Mouse (Mus musculus) ES-Bruce4 (cell line): ENCODE data around the gene Fam219b. TPM values are rescaled to one million over a fixed set of nuclear protein-coding genes. Genes with fewer than 3 reads are reported as not detected.

Experiments used
- H3K27ac ChIP-seq: 2 replicates; pipeline ENCODE4 v1.5.1; 2012; ENCODE audit warnings: low read length, inconsistent platforms; ENCODE audit not compliant: insufficient read depth
- H3K27me3 ChIP-seq: 2 replicates; pipeline ENCODE4 v1.6.1; 2012; ENCODE audit warnings: mild to moderate bottlenecking, low read length, inconsistent platforms; ENCODE audit not compliant: control insufficient read depth, poor library complexity, insufficient read depth, severe bottlenecking
- H3K36me3 ChIP-seq: 2 replicates; pipeline ENCODE4 v1.6.1; 2012; ENCODE audit warnings: inconsistent platforms, mild to moderate bottlenecking, low read length, moderate library complexity; ENCODE audit not compliant: control insufficient read depth, poor library complexity, insufficient read depth, severe bottlenecking
- H3K4me1 ChIP-seq: one replicate; pipeline ENCODE4 v1.8.1; 2011; ENCODE audit warnings: low read length; ENCODE audit not compliant: control insufficient read depth, insufficient read depth
- H3K4me3 ChIP-seq: 2 replicates; pipeline ENCODE4 v1.5.1; 2011; ENCODE audit warnings: low read depth, mild to moderate bottlenecking, low read length
- H3K9ac ChIP-seq: 2 replicates; pipeline ENCODE4 v1.6.1; 2012; ENCODE audit warnings: low read depth, mild to moderate bottlenecking, inconsistent platforms; ENCODE audit not compliant: poor library complexity, severe bottlenecking
- H3K9me3 ChIP-seq: replicated peaks from 2 replicates; pipeline ENCODE4 v1.6.1; 2012; ENCODE audit warnings: mild to moderate bottlenecking, low read length, inconsistent platforms; ENCODE audit not compliant: control insufficient read depth, poor library complexity, insufficient read depth, severe bottlenecking
- CTCF ChIP-seq: IDR thresholded peaks from one replicate; pipeline ENCODE4 v1.8.1; 2011; ENCODE audit warnings: low read depth, low read length
- EP300 ChIP-seq: IDR thresholded peaks from 2 replicates; pipeline ENCODE4 v1.6.1; 2011; ENCODE audit warnings: low read depth, low read length; ENCODE audit not compliant: insufficient read depth
- POLR2A ChIP-seq: IDR thresholded peaks from one replicate; pipeline ENCODE4 v1.8.1; 2011; ENCODE audit warnings: low read length; ENCODE audit not compliant: insufficient read depth
- polyA plus RNA-seq: library from polyadenylated mRNA; stranded (reverse); fragments of >200 nt; gene quantifications from 2 replicates; pipeline ENCODE4 v1.2.4, GENCODE M21; 2011; ENCODE audit warnings: low read depth; ENCODE audit not compliant: missing spikeins, insufficient read depth, insufficient read length

Fam219b gene
- polyA plus RNA-seq, 1 experiment: 9.0 TPM

- H3K9me3 ChIP-seq: no peaks in the 10 kb centered on the region
- no peaks in the 10 kb centered on the region for H3K27me3 ChIP-seq
- no peaks in the 10 kb centered on the region for H3K36me3 ChIP-seq
- no peak for TF ChIP-seq POLR2A
- peak overlapping the region; percentile 62 for H3K9ac ChIP-seq
- H3K27ac ChIP-seq: no peak overlapping the region
- H3K4me1 ChIP-seq: peaks cover 7% of the 10 kb centered on the region
- peak overlapping the region; percentile 39; the same call in 1 of the 2 replicates for H3K4me3 ChIP-seq
Measured at GRCm38 (mm10) chr9:57501452-57501851, 35.9 kb upstream of the Fam219b start.

GRCm38 (mm10) chr9:57501861-57502260, 35.5 kb upstream of the Fam219b start:
- Histone ChIP-seq H3K9ac (peak overlapping the region; percentile 62), H3K27ac (no peak overlapping the region), H3K4me3 (peak overlapping the region; percentile 39), H3K27me3 (no peaks in the 10 kb centered on the region), H3K9me3 (no peaks in the 10 kb centered on the region), H3K4me1 (peaks cover 7% of the 10 kb centered on the region), H3K36me3 (no peaks in the 10 kb centered on the region)
- no peak for TF ChIP-seq EP300

GRCm38 (mm10) chr9:57502911-57503621, 34.3 kb upstream of the Fam219b start:
- Histone ChIP-seq H3K4me1 (peaks cover 7% of the 10 kb centered on the region), H3K27ac (peak overlapping the region; percentile 20; the same call in 1 of the 2 replicates), H3K4me3 (peak overlapping the region; percentile 72), H3K27me3 (no peaks in the 10 kb centered on the region), H3K9me3 (no peaks in the 10 kb centered on the region), H3K9ac (peak overlapping the region; percentile 62), H3K36me3 (no peaks in the 10 kb centered on the region)
- no peak for TF ChIP-seq CTCF
- no peak for TF ChIP-seq POLR2A
- TF ChIP-seq EP300: no peak

- peak; percentile 65 for TF ChIP-seq POLR2A
- no peak for TF ChIP-seq CTCF
- no peak for TF ChIP-seq EP300
- Histone ChIP-seq H3K27ac (peak within 1 kb of the TSS; percentile 20; the same call in 1 of the 2 replicates), H3K9ac (peak within 1 kb of the TSS; percentile 62), H3K9me3 (no peaks in the 10 kb centered on the region), H3K27me3 (no peaks in the 10 kb centered on the region), H3K4me1 (peaks cover 7% of the 10 kb centered on the region), H3K4me3 (peak within 1 kb of the TSS; percentile 72), H3K36me3 (no peaks in the 10 kb centered on the region)
Measured at GRCm38 (mm10) chr9:57503622-57504380, 33.5 kb upstream of the Fam219b start, which contains the start of gene Rpp25. Rpp25 (plus strand) TSS chr9:57504026.

- H3K9ac ChIP-seq: peak overlapping the region; percentile 62
- peaks cover 7% of the 10 kb centered on the region for H3K4me1 ChIP-seq
- H3K36me3 ChIP-seq: no peaks in the 10 kb centered on the region
- TF ChIP-seq CTCF (peak; percentile 7), EP300 (no peak)
- H3K27ac ChIP-seq: no peak overlapping the region
- H3K4me3 ChIP-seq: peak overlapping the region; percentile 72
- no peaks in the 10 kb centered on the region for H3K9me3 ChIP-seq
- H3K27me3 ChIP-seq: no peaks in the 10 kb centered on the region
Measured at GRCm38 (mm10) chr9:57504381-57504700, 33.0 kb upstream of the Fam219b start.

- Histone ChIP-seq H3K9me3 (no peaks in the 10 kb centered on the region), H3K36me3 (no peaks in the 10 kb centered on the region), H3K27me3 (no peaks in the 10 kb centered on the region), H3K4me3 (peak overlapping the region; percentile 72), H3K9ac (peak overlapping the region; percentile 62), H3K4me1 (peaks cover 7% of the 10 kb centered on the region), H3K27ac (no peak overlapping the region)
- no peak for TF ChIP-seq POLR2A
- no peak for TF ChIP-seq CTCF
- TF ChIP-seq EP300: no peak
Measured at GRCm38 (mm10) chr9:57504891-57505290, 32.4 kb upstream of the Fam219b start.
